Mouse (Mus musculus) embryonic fibroblast, embryonic 13.5 days (primary cell): ENCODE measurements around the gene Cxcl1.
A peak's percentile ranks its signal among the peaks of the same experiment; 100 is the strongest.

Experiments
- CTCF ChIP-seq: IDR thresholded peaks from 2 replicates; pipeline ENCODE4 v1.5.1; 2011; ENCODE audit warnings: mild to moderate bottlenecking, control low read depth, low read length, moderate library complexity, borderline replicate concordance; ENCODE audit not compliant: insufficient read depth
- POLR2A ChIP-seq: IDR thresholded peaks from 2 replicates; pipeline ENCODE4 v1.6.1; 2011; ENCODE audit warnings: low read depth, mild to moderate bottlenecking, control low read depth, low read length, moderate library complexity

- TF ChIP-seq CTCF (peak; percentile 29; the same call in 1 of the 2 replicates), POLR2A (no peak)
These were observed 11.6 kb downstream of the Cxcl1 start for GRCm38 (mm10) chr5:90902380-90903260.
